Mouse (Mus musculus) lung, adult 2 months (tissue): ENCODE measurements at regions not wholly inside any gene's neighbourhood (a gene's known extent, or its start where the extent isn't known, plus 50 kb on each side); places are given as distances from the start of the nearest gene placed in this dataset.

Experiments
- DNase-seq: peaks from one replicate; pipeline ENCODE4 v3.0.0; 2022
- H3K4me1 ChIP-seq: fragments of 200-500 bp; 2 replicates; pipeline ENCODE4 v1.6.1; 2011; ENCODE audit warnings: low read length; ENCODE audit not compliant: control insufficient read depth, insufficient read depth
- H3K4me3 ChIP-seq: fragments of 200-500 bp; replicated peaks from 2 replicates; pipeline ENCODE3; 2011; ENCODE audit warnings: low read depth, mild to moderate bottlenecking, control low read depth, low read length; ENCODE audit errors: extremely low read depth
- CTCF ChIP-seq: fragments of 200-500 bp; IDR thresholded peaks from 2 replicates; pipeline ENCODE4 v1.5.1; 2011; ENCODE audit warnings: mild to moderate bottlenecking, low read length, control low read depth; ENCODE audit not compliant: insufficient read depth
- POLR2A ChIP-seq: fragments of 200-500 bp; IDR thresholded peaks from 2 replicates; pipeline ENCODE4 v1.6.1; 2011; ENCODE audit warnings: low read depth, mild to moderate bottlenecking, control low read depth, low read length, borderline replicate concordance; ENCODE audit errors: extremely low read depth
- WGBS: fragments of 180-500 bp; shearing (Covaris S2); methylation state at CpG from one replicate; pipeline ENCODE4 v1.1.7; 2018; 5-methylcytosine and 5-hydroxymethylcytosine counted together

GRCm38 (mm10) chr3:101191298-101191986 lies 81.4 kb upstream of the Ptgfrn start:
- no peaks in the 10 kb centered on the region for H3K4me1 ChIP-seq
- TF ChIP-seq CTCF (no peak), POLR2A (no peak)
- DNase-seq, result no peak
- H3K4me3 ChIP-seq, result no peak overlapping the region
- 75% methylated on average over 7 of the region's 7 CpGs for WGBS

DNA sequence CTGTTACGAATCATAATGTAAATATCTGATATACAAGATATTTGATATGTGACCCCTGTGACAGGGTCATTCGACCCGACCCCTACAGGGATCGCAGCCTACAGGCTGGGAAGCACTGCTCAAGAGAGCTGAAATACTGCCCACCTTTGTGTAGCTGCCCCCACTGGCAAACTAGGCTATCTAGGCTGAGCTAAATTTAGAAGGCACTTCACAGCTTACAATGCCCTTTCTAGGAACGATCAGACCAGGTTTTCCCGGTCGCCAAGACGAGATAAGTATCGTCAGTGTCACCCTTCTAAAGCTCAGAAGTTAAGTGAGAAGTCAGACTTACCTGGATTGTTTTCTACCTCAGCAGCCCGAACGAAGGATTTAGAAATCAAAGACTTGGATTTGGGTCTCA lies 71.9 kb upstream of the Ptgfrn start:
- no peak overlapping the region for H3K4me3 ChIP-seq
- 71% methylated on average over 11 of the region's 11 CpGs for WGBS
- no peaks in the 10 kb centered on the region for H3K4me1 ChIP-seq
- DNase-seq, result no peak
- no peak for TF ChIP-seq POLR2A
- TF ChIP-seq CTCF, result no peak

- no peak for TF ChIP-seq CTCF
- no peak for TF ChIP-seq POLR2A
- H3K4me1 ChIP-seq, result no peaks in the 10 kb centered on the region
- no peak for DNase-seq
- no peak overlapping the region for H3K4me3 ChIP-seq
- WGBS, result 92% methylated on average over 6 of the region's 6 CpGs
These were observed 63.9 kb upstream of the Ptgfrn start for GRCm38 (mm10) chr3:101173954-101174353.

DNA sequence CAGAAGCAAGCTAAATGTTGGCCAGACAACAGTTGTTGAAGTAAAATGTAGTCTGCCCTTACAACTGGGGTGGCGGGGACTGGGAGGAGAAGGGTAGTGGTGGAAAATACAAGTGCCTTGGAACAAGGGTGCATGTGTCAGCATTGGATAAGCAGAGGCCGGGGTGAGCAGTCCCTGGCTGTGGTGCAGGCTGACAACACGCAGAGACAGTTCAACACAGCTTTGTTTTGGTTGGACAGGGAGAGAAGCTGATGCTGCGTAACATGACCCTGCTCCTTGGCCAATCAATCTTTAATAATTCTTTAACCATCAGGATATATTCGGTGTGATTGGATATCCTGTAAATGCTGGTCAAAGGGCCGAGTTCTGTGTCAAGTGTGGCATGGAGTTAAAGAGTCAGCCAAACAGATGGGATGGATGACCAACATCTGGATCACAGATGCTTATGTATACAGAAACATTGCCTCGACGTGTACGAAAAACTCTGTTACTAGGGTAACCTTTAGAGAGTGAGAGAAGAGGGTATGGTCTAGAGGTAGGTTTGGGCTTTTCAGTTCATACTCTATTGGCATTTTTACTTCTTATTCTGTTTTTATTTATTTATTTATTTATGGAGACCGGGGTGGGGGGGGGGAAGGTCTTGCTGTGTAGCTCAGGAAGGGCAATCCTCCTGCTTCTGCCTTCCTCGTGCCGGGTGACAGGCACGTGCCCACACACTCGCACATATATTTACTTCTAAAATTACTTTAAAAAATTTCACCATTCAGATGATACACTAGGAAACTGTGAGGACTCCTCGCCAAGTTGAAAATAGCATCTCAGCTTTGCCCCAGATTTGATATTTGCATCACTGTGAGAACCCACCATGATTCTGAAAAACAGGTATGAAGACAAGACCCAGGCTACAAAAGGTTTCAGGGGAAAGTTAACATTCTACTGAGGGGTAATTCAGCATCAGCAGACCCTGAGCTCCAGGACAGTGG lies 60.2 kb upstream of the Ptgfrn start:
- TF ChIP-seq POLR2A, result no peak
- TF ChIP-seq CTCF, result no peak
- Histone ChIP-seq H3K4me1 (no peaks in the 10 kb centered on the region), H3K4me3 (no peak overlapping the region)
- WGBS, result 78% methylated on average over 15 of the region's 15 CpGs
- DNase-seq, result no peak

DNA sequence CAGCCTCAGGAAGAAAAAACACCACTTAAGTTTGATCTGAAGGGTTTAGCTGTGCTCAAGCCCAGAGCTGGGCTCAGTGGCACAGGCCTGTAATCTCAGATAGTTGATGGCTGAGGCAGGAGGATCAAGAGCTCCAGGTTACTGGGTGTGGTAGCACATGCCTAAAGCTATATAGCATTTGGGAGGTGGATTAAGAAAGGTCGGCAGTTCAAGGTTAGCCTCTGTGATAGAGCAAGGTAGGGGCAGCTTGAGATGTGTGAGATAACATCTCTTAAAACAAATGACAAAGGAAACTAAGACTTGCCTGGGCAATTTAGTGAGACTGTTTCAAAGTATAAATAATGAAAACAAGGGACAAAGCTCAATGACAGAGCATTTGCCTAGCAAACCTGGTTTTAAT lies 56.9 kb upstream of the Ptgfrn start:
- H3K4me1 ChIP-seq, result 0 out of 2 replicates have a peak, but pooled peaks cover under 1% of the 10 kb centered on the region
- 81% methylated on average over 1 of the region's 1 CpGs for WGBS
- DNase-seq, result no peak
- H3K4me3 ChIP-seq, result no peak overlapping the region
- TF ChIP-seq CTCF (no peak), POLR2A (no peak)

- 0 out of 2 replicates have a peak, but pooled peaks cover 3% of the 10 kb centered on the region for H3K4me1 ChIP-seq
- H3K4me3 ChIP-seq, result no peak overlapping the region
- TF ChIP-seq POLR2A (no peak), CTCF (no peak)
- no peak for DNase-seq
- WGBS, result 94% methylated on average over 7 of the region's 7 CpGs
These were observed 56.5 kb upstream of the Ptgfrn start for GRCm38 (mm10) chr3:101166580-101166979.

- Histone ChIP-seq H3K4me3 (no peak overlapping the region), H3K4me1 (0 out of 2 replicates have a peak, but pooled peaks cover 3% of the 10 kb centered on the region)
- no peak for TF ChIP-seq POLR2A
- no peak for TF ChIP-seq CTCF
- no peak for DNase-seq
- 82% methylated on average over 6 of the region's 6 CpGs for WGBS
These were observed 55.2 kb upstream of the Ptgfrn start for GRCm38 (mm10) chr3:101165261-101165660.

- no peak for DNase-seq
- no peak overlapping the region for H3K4me3 ChIP-seq
- 84% methylated on average over 5 of the region's 5 CpGs for WGBS
- TF ChIP-seq CTCF, result no peak
- H3K4me1 ChIP-seq, result 0 out of 2 replicates have a peak, but pooled peaks cover 3% of the 10 kb centered on the region
These were observed 54.7 kb upstream of the Ptgfrn start for GRCm38 (mm10) chr3:101164771-101165170.

- H3K4me1 ChIP-seq, result 0 out of 2 replicates have a peak, but pooled peaks cover 3% of the 10 kb centered on the region
- 91% methylated on average over 4 of the region's 4 CpGs for WGBS
- TF ChIP-seq CTCF, result no peak
- no peak for TF ChIP-seq POLR2A
- DNase-seq, result no peak
- no peak overlapping the region for H3K4me3 ChIP-seq
These were observed 53.9 kb upstream of the Ptgfrn start for GRCm38 (mm10) chr3:101163991-101164434.
